13 mouse cellular contexts compared by ENCODE assay signal in genomic region chr10:83060066-83060782, GRCm38 (mm10).
DNase-seq lines count a peak whose midpoint lies in the region; ATAC-seq and TF ChIP-seq lines count a peak whose summit lies in the region.
"Had no signal": no experiment of that assay in that cellular context is flagged by ENCODE, and none has a peak within 500 bp of the region (broad histone marks: within the 10 kb centered on the region; RNA-seq: fewer than 3 reads in every experiment).

No protein-coding gene starts in this region.

- TF ChIP-seq CTCF in heart, adult 2 months (IDR thresholded peaks at IDR 0.05) = no peak

- DNase-seq in heart, adult 2 months = no peak
- no peak for DNase-seq in liver, embryonic 11.5 days (ENCODE audit: low spot score)
- no peak for DNase-seq in liver
- no peak for DNase-seq in right cerebral cortex, postnatal 10 days (ENCODE audit: low spot score in 2 of 2)
- no peak for DNase-seq in lung, postnatal 10 days
- DNase-seq: gastrocnemius, postnatal 14 days; kidney, postnatal 25 days; thymus, adult 2 months had no signal

- intact Hi-C loops in heart, adult 2 months (cut with DNase I) = no loop called here

- no peak for TF ChIP-seq POLR2A in heart, adult 2 months (IDR thresholded peaks at IDR 0.05; ENCODE audit: insufficient read depth, low read depth, low read length)

- H3K9me3 ChIP-seq in heart, embryonic 15.5 days (replicated peaks) = no peaks in the 10 kb centered on the region
- no peaks in the 10 kb centered on the region for H3K9me3 ChIP-seq in liver, embryonic 11.5 days (ENCODE audit: control insufficient read depth, low read length)
- H3K9me3 ChIP-seq in forebrain, embryonic 15.5 days = no peaks in the 10 kb centered on the region
- H3K9me3 ChIP-seq in midbrain, embryonic 15.5 days = no peaks in the 10 kb centered on the region

- TF ChIP-seq EP300 in heart, adult 2 months (IDR thresholded peaks at IDR 0.05; ENCODE audit: insufficient read depth, low read depth, low read length) = no peak

- H3K4me1 ChIP-seq in heart, embryonic 15.5 days (replicated peaks) = peaks cover 45% of the 10 kb centered on the region
- H3K4me1 ChIP-seq in heart, adult 2 months (ENCODE audit: control insufficient read depth, insufficient read depth, low read length) = peaks cover 7% of the 10 kb centered on the region
- peaks cover 10% of the 10 kb centered on the region for H3K4me1 ChIP-seq in liver, embryonic 11.5 days (replicated peaks; ENCODE audit: control insufficient read depth, insufficient read depth, low read length)
- H3K4me1 ChIP-seq in forebrain, embryonic 15.5 days = peaks cover 45% of the 10 kb centered on the region
- peaks cover 22% of the 10 kb centered on the region for H3K4me1 ChIP-seq in midbrain, embryonic 15.5 days

- no peak overlapping the region for H3K4me3 ChIP-seq in heart, embryonic 15.5 days
- no peak overlapping the region for H3K4me3 ChIP-seq in heart, adult 2 months
- H3K4me3 ChIP-seq in liver, embryonic 11.5 days (ENCODE audit: low read depth, low read length) = no peak overlapping the region
- H3K4me3 ChIP-seq in forebrain, embryonic 15.5 days = no peak overlapping the region
- H3K4me3 ChIP-seq in midbrain, embryonic 15.5 days = no peak overlapping the region

- 15% methylated on average over 12 of the region's 12 CpGs for WGBS in heart, embryonic 15.5 days
- WGBS in heart, adult 2 months = 28% methylated on average over 12 of the region's 12 CpGs
- WGBS in liver, embryonic 11.5 days = 32% methylated on average over 12 of the region's 12 CpGs
- WGBS in forebrain, embryonic 15.5 days = 55% methylated on average over 12 of the region's 12 CpGs
- 47% methylated on average over 12 of the region's 12 CpGs for WGBS in midbrain, embryonic 15.5 days

- H3K36me3 ChIP-seq in heart, embryonic 15.5 days = no peaks in the 10 kb centered on the region
- no peaks in the 10 kb centered on the region for H3K36me3 ChIP-seq in heart, adult 2 months (ENCODE audit: control insufficient read depth, insufficient read depth, low read length)
- no peaks in the 10 kb centered on the region for H3K36me3 ChIP-seq in liver, embryonic 11.5 days (ENCODE audit: control insufficient read depth, insufficient read depth, low read length)
- no peaks in the 10 kb centered on the region for H3K36me3 ChIP-seq in forebrain, embryonic 15.5 days
- no peaks in the 10 kb centered on the region for H3K36me3 ChIP-seq in midbrain, embryonic 15.5 days (replicated peaks)

- H3K27ac ChIP-seq in heart, embryonic 15.5 days = peak overlapping the region; percentile 78
- no peak overlapping the region for H3K27ac ChIP-seq in heart, adult 2 months
- no peak overlapping the region for H3K27ac ChIP-seq in liver, embryonic 11.5 days (ENCODE audit: low read depth, low read length)
- H3K27ac ChIP-seq in forebrain, embryonic 15.5 days (replicated peaks) = 0 out of 2 replicates have a peak overlapping the region, but pooled peaks have one; percentile 7
- peak overlapping the region; percentile 45; the same call in 1 of the 2 replicates for H3K27ac ChIP-seq in midbrain, embryonic 15.5 days
- H3K27ac ChIP-seq: liver, embryonic 14.5 days had no signal

- no peaks in the 10 kb centered on the region for H3K79me2 ChIP-seq in heart, adult 2 months (replicated peaks; ENCODE audit: control insufficient read depth, insufficient read depth, low read length)

- H3K27me3 ChIP-seq in heart, embryonic 15.5 days = no peaks in the 10 kb centered on the region
- no peaks in the 10 kb centered on the region for H3K27me3 ChIP-seq in heart, adult 2 months (ENCODE audit: control insufficient read depth, insufficient read depth, low read length)
- H3K27me3 ChIP-seq in liver, embryonic 11.5 days (replicated peaks; ENCODE audit: control insufficient read depth, insufficient read depth, low read length) = no peaks in the 10 kb centered on the region
- H3K27me3 ChIP-seq in forebrain, embryonic 15.5 days = no peaks in the 10 kb centered on the region
- H3K27me3 ChIP-seq in midbrain, embryonic 15.5 days (replicated peaks) = no peaks in the 10 kb centered on the region
- H3K27me3 ChIP-seq: CH12.LX had no signal

- peak; percentile 53; the same call in 1 of the 2 replicates for ATAC-seq in heart, embryonic 15.5 days (replicated peaks; ENCODE audit: insufficient number of reproducible peaks, insufficient read depth, low FRiP score, low read depth)
- ATAC-seq in liver, embryonic 11.5 days (replicated peaks; ENCODE audit: low FRiP score) = peak; percentile 30; the same call in 1 of the 2 replicates
- ATAC-seq in forebrain, embryonic 15.5 days (replicated peaks) = no peak
- ATAC-seq in midbrain, embryonic 15.5 days (replicated peaks) = 0 out of 2 replicates have a peak, but pooled peaks have one; percentile 18

- peak overlapping the region; percentile 6; the same call in 1 of the 2 replicates for H3K4me2 ChIP-seq in heart, embryonic 15.5 days
- no peak overlapping the region for H3K4me2 ChIP-seq in liver, embryonic 11.5 days
- H3K4me2 ChIP-seq in forebrain, embryonic 15.5 days (replicated peaks) = no peak overlapping the region
- no peak overlapping the region for H3K4me2 ChIP-seq in midbrain, embryonic 15.5 days

- H3K9ac ChIP-seq in heart, embryonic 15.5 days = no peak overlapping the region
- no peak overlapping the region for H3K9ac ChIP-seq in heart, adult 2 months (ENCODE audit: low read depth, low read length)
- H3K9ac ChIP-seq in liver, embryonic 11.5 days (ENCODE audit: low read depth, low read length) = no peak overlapping the region
- no peak overlapping the region for H3K9ac ChIP-seq in forebrain, embryonic 15.5 days (replicated peaks)
- no peak overlapping the region for H3K9ac ChIP-seq in midbrain, embryonic 15.5 days
- H3K9ac ChIP-seq: liver, embryonic 14.5 days had no signal

Comparison
In these comparisons a context has a peak if more than half of its experiments do, and no peak if none do; other contexts are left out.
1. H3K27ac ChIP-seq: peak in heart, embryonic 15.5 days (single experiment), forebrain, embryonic 15.5 days (single experiment) and midbrain, embryonic 15.5 days (single experiment); none in heart, adult 2 months (single experiment) and liver, embryonic 11.5 days (single experiment).